8 mouse cellular contexts compared by ENCODE assay signal in the genomic region with DNA sequence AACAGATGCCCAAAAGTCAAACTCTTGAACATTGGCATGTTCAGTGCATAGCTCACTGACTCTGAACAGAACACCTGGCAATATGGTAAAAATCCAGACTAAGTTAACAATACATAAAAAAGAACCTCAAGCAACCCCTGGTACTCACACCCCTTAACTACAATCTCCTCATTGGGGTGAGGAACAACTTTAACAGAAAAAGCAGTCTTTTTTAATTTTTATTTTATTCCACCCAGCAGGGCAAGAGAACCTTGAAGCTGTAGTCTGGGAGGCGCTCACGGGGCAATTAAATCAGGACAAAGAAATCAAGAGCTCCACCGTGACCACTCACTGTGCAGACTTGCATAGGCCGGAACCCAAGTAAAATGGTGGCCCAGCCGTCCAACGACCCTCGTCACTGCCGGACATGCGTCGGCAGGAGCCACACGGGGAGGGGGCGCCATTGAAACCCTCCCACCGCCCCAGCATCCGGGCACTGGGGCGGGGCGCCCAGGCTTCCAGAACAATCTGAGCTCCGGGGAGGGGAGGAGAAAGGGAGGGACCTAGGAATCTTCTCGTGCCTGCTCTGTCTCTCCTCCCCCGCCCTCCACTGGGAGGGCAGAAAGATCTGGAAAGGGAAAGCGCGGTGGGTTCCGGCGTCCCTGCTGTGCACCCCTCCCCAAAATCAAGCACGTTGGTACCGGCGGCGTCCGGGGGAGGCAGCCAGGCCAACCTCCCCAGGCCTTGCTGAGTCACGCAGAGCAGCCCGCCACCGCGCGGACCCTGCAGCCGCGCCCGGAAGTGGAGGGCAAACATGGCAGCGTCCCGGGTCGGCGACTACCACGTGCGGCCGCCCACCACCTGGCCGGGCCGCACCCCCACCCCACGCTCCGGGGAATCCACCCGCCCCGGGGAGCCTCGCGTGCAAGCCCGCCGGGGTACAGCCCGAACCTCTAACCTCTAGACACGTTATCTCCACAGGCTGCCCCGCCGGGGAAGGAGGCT. TPM values are rescaled to one million over a fixed set of nuclear protein-coding genes. Genes with fewer than 3 reads are reported as not detected.
DNase-seq lines count a peak whose midpoint lies in the region; ATAC-seq and TF ChIP-seq lines count a peak whose summit lies in the region.

No protein-coding gene starts in this region.

- peaks cover 0 to 27% of the 10 kb centered on the region in 2 experiments; a peak in 2 of 4 replicates for H3K4me1 ChIP-seq in MEL (ENCODE audit: control insufficient read depth in 1 of 2, insufficient read depth in 2 of 2, low read length in 2 of 2)
- H3K4me1 ChIP-seq in forebrain, postnatal 0 days (ENCODE audit: insufficient read depth) = peaks cover 9% of the 10 kb centered on the region
- peaks cover 46% of the 10 kb centered on the region for H3K4me1 ChIP-seq in lung, embryonic 15.5 days
- H3K4me1 ChIP-seq in olfactory bulb, adult 2 months (ENCODE audit: control insufficient read depth, insufficient read depth, low read length) = peaks cover 12% of the 10 kb centered on the region

- H3K9me3 ChIP-seq in MEL (replicated peaks; ENCODE audit: insufficient read depth, low read length) = no peaks in the 10 kb centered on the region
- H3K9me3 ChIP-seq in forebrain, postnatal 0 days (ENCODE audit: low read length) = no peaks in the 10 kb centered on the region
- no peaks in the 10 kb centered on the region for H3K9me3 ChIP-seq in lung, embryonic 15.5 days

- peaks cover 23 to 25% of the 10 kb centered on the region in 2 experiments for H3K36me3 ChIP-seq in MEL (ENCODE audit: control insufficient read depth in 1 of 2, insufficient read depth in 2 of 2, low read length in 2 of 2)
- peaks cover 40% of the 10 kb centered on the region for H3K36me3 ChIP-seq in forebrain, postnatal 0 days (ENCODE audit: insufficient read depth)
- peaks cover 46% of the 10 kb centered on the region for H3K36me3 ChIP-seq in lung, embryonic 15.5 days

- TF ChIP-seq POLR2A in MEL (IDR thresholded peaks at IDR 0.05; ENCODE audit: control insufficient read depth in 1 of 2, insufficient read depth in 1 of 2, low read depth in 1 of 2, low read length in 2 of 2, poor library complexity in 1 of 2) = no peak
- TF ChIP-seq POLR2A in olfactory bulb, adult 2 months (IDR thresholded peaks at IDR 0.05; ENCODE audit: insufficient read depth, low read depth, low read length) = no peak; the same call in 1 of the 2 replicates

- peak; percentile 60 for ATAC-seq in forebrain, postnatal 0 days
- ATAC-seq in lung, embryonic 15.5 days (ENCODE audit: borderline replicate concordance, extremely low read depth, low FRiP score, low TSS enrichment) = peak; percentile 77

- TF ChIP-seq CTCF in MEL (IDR thresholded peaks at IDR 0.05 in 2 of 3, conservative IDR thresholded peaks at IDR 0.05 in 1 of 3; ENCODE audit: control insufficient read depth in 1 of 3, insufficient read depth in 1 of 3, low read depth in 2 of 3, low read length in 3 of 3, poor library complexity in 1 of 3, severe bottlenecking in 1 of 3) = peak in 1 of 3 experiments; percentile 7; a peak in 3 of 6 replicates
- no peak for TF ChIP-seq CTCF in forebrain, postnatal 0 days (IDR thresholded peaks at IDR 0.05; ENCODE audit: low read depth)
- TF ChIP-seq CTCF in olfactory bulb, adult 2 months (IDR thresholded peaks at IDR 0.05; ENCODE audit: insufficient read depth, low read depth, low read length) = no peak

- DNase-seq in MEL (ENCODE audit: low read depth, low spot score) = peak; percentile 79
- peak; percentile 70 for DNase-seq in cerebellum, adult 8-10 months
- peak; percentile 92 for DNase-seq in forebrain, postnatal 0 days
- peak; percentile 89 for DNase-seq in heart, postnatal 4 days
- DNase-seq in layer of hippocampus, adult 8-10 months (ENCODE audit: low spot score in 2 of 2) = peak; percentile 57 to 62
- peak; percentile 81 for DNase-seq in thymus, postnatal 14 days

- under 1% methylated on average over 57 of the region's 57 CpGs for WGBS in forebrain, postnatal 0 days
- under 1% methylated on average over 55 of the region's 57 CpGs for WGBS in lung, embryonic 15.5 days
- under 1% methylated on average over 57 of the region's 57 CpGs for WGBS in olfactory bulb, adult 2 months

- peak overlapping the region; percentile 65 to 88 for H3K4me3 ChIP-seq in MEL (ENCODE audit: control insufficient read depth in 1 of 2, insufficient read depth in 1 of 2, low read depth in 2 of 2, low read length in 2 of 2)
- peak overlapping the region; percentile 98 for H3K4me3 ChIP-seq in forebrain, postnatal 0 days (ENCODE audit: low read depth, low read length)
- H3K4me3 ChIP-seq in lung, embryonic 15.5 days = peak overlapping the region; percentile 97
- H3K4me3 ChIP-seq in olfactory bulb, adult 2 months (ENCODE audit: insufficient read depth, low read depth, low read length) = peak overlapping the region; percentile 96

- no peak for TF ChIP-seq RAD21 in MEL (IDR thresholded peaks at IDR 0.05; ENCODE audit: low read depth, low read length)

- peaks cover 38% of the 10 kb centered on the region for H3K79me2 ChIP-seq in MEL (ENCODE audit: control insufficient read depth, insufficient read depth, low read length, poor library complexity)

- no peaks in the 10 kb centered on the region for H3K27me3 ChIP-seq in MEL (ENCODE audit: control insufficient read depth in 1 of 2, insufficient read depth in 2 of 2, low read length in 2 of 2)
- no peaks in the 10 kb centered on the region for H3K27me3 ChIP-seq in forebrain, postnatal 0 days (ENCODE audit: insufficient read depth, low read length)
- no peaks in the 10 kb centered on the region for H3K27me3 ChIP-seq in lung, embryonic 15.5 days

- no peak for TF ChIP-seq EP300 in MEL (IDR thresholded peaks at IDR 0.05; ENCODE audit: low read depth in 1 of 2, low read length in 2 of 2)

- H3K9ac ChIP-seq in MEL (ENCODE audit: control insufficient read depth, low read depth, low read length, poor library complexity, severe bottlenecking) = peak overlapping the region; percentile 97
- peak overlapping the region; percentile 99 for H3K9ac ChIP-seq in forebrain, postnatal 0 days
- peak overlapping the region; percentile 96 for H3K9ac ChIP-seq in lung, embryonic 15.5 days

- peak overlapping the region; percentile 79 for H3K4me2 ChIP-seq in forebrain, postnatal 0 days (ENCODE audit: low read depth)
- H3K4me2 ChIP-seq in lung, embryonic 15.5 days = peak overlapping the region; percentile 88

- peak overlapping the region; percentile 80 for H3K27ac ChIP-seq in MEL (ENCODE audit: control insufficient read depth, low read depth, low read length)
- peak overlapping the region; percentile 98 for H3K27ac ChIP-seq in forebrain, postnatal 0 days (ENCODE audit: low read depth, low read length)
- peak overlapping the region; percentile 97 for H3K27ac ChIP-seq in lung, embryonic 15.5 days
- H3K27ac ChIP-seq in olfactory bulb, adult 2 months (ENCODE audit: insufficient read depth, low read depth, low read length) = peak overlapping the region; percentile 99

RNA-seq across cellular contexts. Expression of gene Hsp90ab1, which starts 0.7 kb away (rescaled TPM):
- 1,032 and 1,220 TPM in 2 replicates for total RNA-seq in MEL (2012; rRNA removed)
- over 10,000 TPM in 1 of 2 experiments, 1,000 to 10,000 TPM in 1; 4,130 to 27,726 TPM for polyA plus RNA-seq in MEL (2012; ENCODE audit: insufficient read depth in 1 of 2, insufficient read length in 2 of 2, low read depth in 1 of 2, low replicate concordance in 2 of 2, missing spikeins in 1 of 2)
- total RNA-seq in forebrain, postnatal 0 days (2014; rRNA removed) = 1,283 and 1,351 TPM in 2 replicates
- polyA plus RNA-seq in forebrain, postnatal 0 days (2015; fragmentation: Nextera tagmentation; extraction: Ambion mirVana) = 1,258 and 1,497 TPM in 2 replicates
- 1,000 to 10,000 TPM; 1,093 to 1,133 TPM for total RNA-seq in heart, postnatal 4 days (2021)
- 1,000 to 10,000 TPM; 1,566 to 2,023 (median 1,742) TPM for total RNA-seq in layer of hippocampus, adult 8-10 months (2022)
- polyA plus RNA-seq in lung, embryonic 15.5 days (2015; fragmentation: Nextera tagmentation; extraction: Ambion mirVana) = 1,572 and 1,619 TPM in 2 replicates
- polyA plus RNA-seq in olfactory bulb, adult 2 months (2012; ENCODE audit: insufficient read depth, insufficient read length, low replicate concordance, missing spikeins) = 1,037 and 1,562 TPM in 2 replicates

RNA-seq across cellular contexts. Expression of gene Slc35b2, which starts 8.7 kb away (rescaled TPM):
- total RNA-seq in MEL (2012; rRNA removed) = 65.8 and 81.7 TPM in 2 replicates
- 100 to 1,000 TPM in 1 of 2 experiments, not detected in 1; 111 TPM for polyA plus RNA-seq in MEL (2012; ENCODE audit: insufficient read depth in 1 of 2, insufficient read length in 2 of 2, low read depth in 1 of 2, low replicate concordance in 2 of 2, missing spikeins in 1 of 2)
- 80.9 and 87.0 TPM in 2 replicates for total RNA-seq in forebrain, postnatal 0 days (2014; rRNA removed)
- 83.8 and 89.6 TPM in 2 replicates for polyA plus RNA-seq in forebrain, postnatal 0 days (2015; fragmentation: Nextera tagmentation; extraction: Ambion mirVana)
- 10 to 100 TPM; 37.3 to 39.2 TPM for total RNA-seq in heart, postnatal 4 days (2021)
- 10 to 100 TPM; 26.6 to 35.6 (median 30.3) TPM for total RNA-seq in layer of hippocampus, adult 8-10 months (2022)
- polyA plus RNA-seq in lung, embryonic 15.5 days (2015; fragmentation: Nextera tagmentation; extraction: Ambion mirVana) = 137 and 141 TPM in 2 replicates
- polyA plus RNA-seq in olfactory bulb, adult 2 months (2012; ENCODE audit: insufficient read depth, insufficient read length, low replicate concordance, missing spikeins) = not detected in 2 replicates

RNA-seq across cellular contexts. Expression of gene Nfkbie, which starts 16.9 kb away (rescaled TPM):
- total RNA-seq in MEL (2012; rRNA removed) = 2.7 and 3.3 TPM in 2 replicates
- polyA plus RNA-seq in MEL (2012; ENCODE audit: insufficient read depth in 1 of 2, insufficient read length in 2 of 2, low read depth in 1 of 2, low replicate concordance in 2 of 2, missing spikeins in 1 of 2) = 1 to 10 TPM in 1 of 2 experiments, not detected in 1; 5.7 TPM
- 2.8 and 3.1 TPM in 2 replicates for total RNA-seq in forebrain, postnatal 0 days (2014; rRNA removed)
- polyA plus RNA-seq in forebrain, postnatal 0 days (2015; fragmentation: Nextera tagmentation; extraction: Ambion mirVana) = 2.2 and 2.7 TPM in 2 replicates
- 1 to 10 TPM; 1.5 to 1.9 TPM for total RNA-seq in heart, postnatal 4 days (2021)
- 1 to 10 TPM; 2.3 to 3.3 (median 2.7) TPM for total RNA-seq in layer of hippocampus, adult 8-10 months (2022)
- polyA plus RNA-seq in lung, embryonic 15.5 days (2015; fragmentation: Nextera tagmentation; extraction: Ambion mirVana) = 3.0 and 5.0 TPM in 2 replicates
- polyA plus RNA-seq in olfactory bulb, adult 2 months (2012; ENCODE audit: insufficient read depth, insufficient read length, low replicate concordance, missing spikeins) = not detected in 2 replicates

RNA-seq across cellular contexts. Expression of gene Tmem151b, which starts 22.9 kb away (rescaled TPM):
- 0.15 and 0.33 TPM in 2 replicates for total RNA-seq in MEL (2012; rRNA removed)
- polyA plus RNA-seq in MEL (2012; ENCODE audit: insufficient read depth in 1 of 2, insufficient read length in 2 of 2, low read depth in 1 of 2, low replicate concordance in 2 of 2, missing spikeins in 1 of 2) = 1 to 10 TPM in 1 of 2 experiments, not detected in 1; 1.1 TPM
- total RNA-seq in forebrain, postnatal 0 days (2014; rRNA removed) = 79.2 and 79.6 TPM in 2 replicates
- polyA plus RNA-seq in forebrain, postnatal 0 days (2015; fragmentation: Nextera tagmentation; extraction: Ambion mirVana) = 32.2 and 33.7 TPM in 2 replicates
- under 1 TPM; 0.20 to 0.24 TPM for total RNA-seq in heart, postnatal 4 days (2021)
- total RNA-seq in layer of hippocampus, adult 8-10 months (2022) = 100 to 1,000 TPM in 3 of 4 experiments, 10 to 100 TPM in 1; 91.5 to 121 (median 111) TPM
- 1.7 and 2.0 TPM in 2 replicates for polyA plus RNA-seq in lung, embryonic 15.5 days (2015; fragmentation: Nextera tagmentation; extraction: Ambion mirVana)
- polyA plus RNA-seq in olfactory bulb, adult 2 months (2012; ENCODE audit: insufficient read depth, insufficient read length, low replicate concordance, missing spikeins) = 126 TPM in 1 of 2 replicates, not detected in the other

RNA-seq across cellular contexts. Expression of gene Slc29a1, which starts 27.0 kb away (rescaled TPM):
- 200 and 238 TPM in 2 replicates for total RNA-seq in MEL (2012; rRNA removed)
- 100 to 1,000 TPM in 1 of 2 experiments, not detected in 1; 341 TPM for polyA plus RNA-seq in MEL (2012; ENCODE audit: insufficient read depth in 1 of 2, insufficient read length in 2 of 2, low read depth in 1 of 2, low replicate concordance in 2 of 2, missing spikeins in 1 of 2)
- 68.3 and 84.5 TPM in 2 replicates for total RNA-seq in forebrain, postnatal 0 days (2014; rRNA removed)
- polyA plus RNA-seq in forebrain, postnatal 0 days (2015; fragmentation: Nextera tagmentation; extraction: Ambion mirVana) = 76.2 and 84.4 TPM in 2 replicates
- 10 to 100 TPM; 77.9 to 96.2 TPM for total RNA-seq in heart, postnatal 4 days (2021)
- total RNA-seq in layer of hippocampus, adult 8-10 months (2022) = 10 to 100 TPM; 19.4 to 26.3 (median 21.0) TPM
- polyA plus RNA-seq in lung, embryonic 15.5 days (2015; fragmentation: Nextera tagmentation; extraction: Ambion mirVana) = 92.1 and 103 TPM in 2 replicates
- polyA plus RNA-seq in olfactory bulb, adult 2 months (2012; ENCODE audit: insufficient read depth, insufficient read length, low replicate concordance, missing spikeins) = not detected in 2 replicates

Comparison
In these comparisons a context has a peak if more than half of its experiments do, and no peak if none do; other contexts are left out.
1. Peak in every context shown above with its lines: DNase-seq, ATAC-seq, H3K4me3 ChIP-seq and H3K27ac ChIP-seq.